9 mouse cellular contexts compared by ENCODE assay signal in genomic region chr5:64345181-64345735, GRCm38 (mm10).
A peak's percentile ranks its signal among the peaks of the same experiment; 100 is the strongest.
DNase-seq lines count a peak whose midpoint lies in the region; ATAC-seq and TF ChIP-seq lines count a peak whose summit lies in the region.
"Had no signal": no experiment of that assay in that cellular context is flagged by ENCODE, and none has a peak within 500 bp of the region (broad histone marks: within the 10 kb centered on the region; RNA-seq: fewer than 3 reads in every experiment).

No protein-coding gene starts in this region.

- H3K27me3 ChIP-seq in embryonic facial prominence, embryonic 11.5 days (ENCODE audit: control insufficient read depth, insufficient read depth, low read length) = no peaks in the 10 kb centered on the region
- no peaks in the 10 kb centered on the region for H3K27me3 ChIP-seq in kidney, embryonic 15.5 days
- H3K27me3 ChIP-seq: megakaryocyte, embryonic 14.5 days had no signal

- H3K4me2 ChIP-seq in embryonic facial prominence, embryonic 11.5 days (ENCODE audit: low read depth, low read length) = no peak overlapping the region
- no peak overlapping the region for H3K4me2 ChIP-seq in kidney, embryonic 15.5 days

- H3K9me3 ChIP-seq in embryonic facial prominence, embryonic 11.5 days (replicated peaks; ENCODE audit: control insufficient read depth, low read length) = no peaks in the 10 kb centered on the region
- no peaks in the 10 kb centered on the region for H3K9me3 ChIP-seq in kidney, embryonic 15.5 days (replicated peaks)
- H3K9me3 ChIP-seq: megakaryocyte, embryonic 14.5 days had no signal

- no peak overlapping the region for H3K9ac ChIP-seq in embryonic facial prominence, embryonic 11.5 days (replicated peaks; ENCODE audit: low read length)
- no peak overlapping the region for H3K9ac ChIP-seq in kidney, embryonic 15.5 days

- no peak for ATAC-seq in embryonic facial prominence, embryonic 11.5 days (replicated peaks; ENCODE audit: insufficient number of reproducible peaks, low FRiP score, low TSS enrichment, low read depth)
- peak; percentile 85 for ATAC-seq in kidney, embryonic 15.5 days (replicated peaks; ENCODE audit: low FRiP score)

- H3K4me3 ChIP-seq in bone marrow macrophage, adult 2 months (ENCODE audit: insufficient read depth, low read length) = no peak overlapping the region
- H3K4me3 ChIP-seq in embryonic facial prominence, embryonic 11.5 days (ENCODE audit: low read depth, low read length) = no peak overlapping the region
- no peak overlapping the region for H3K4me3 ChIP-seq in kidney, embryonic 15.5 days (replicated peaks)
- H3K4me3 ChIP-seq: megakaryocyte, embryonic 14.5 days had no signal

- TF ChIP-seq POLR2A in bone marrow macrophage, adult 2 months (IDR thresholded peaks at IDR 0.05; ENCODE audit: borderline replicate concordance, low read depth, low read length) = no peak

- peak overlapping the region; percentile 76; the same call in 1 of the 2 replicates for H3K27ac ChIP-seq in bone marrow macrophage, adult 2 months (ENCODE audit: insufficient read depth, low read depth, low read length)
- H3K27ac ChIP-seq in embryonic facial prominence, embryonic 11.5 days (replicated peaks; ENCODE audit: low read depth, low read length) = no peak overlapping the region
- H3K27ac ChIP-seq in kidney, embryonic 15.5 days = peak overlapping the region; percentile 88

- no peak for TF ChIP-seq CTCF in bone marrow macrophage, adult 2 months (IDR thresholded peaks at IDR 0.05; ENCODE audit: low read depth, low read length)

- H3K4me1 ChIP-seq in bone marrow macrophage, adult 2 months (ENCODE audit: control insufficient read depth, insufficient read depth, low read length) = peaks cover 39% of the 10 kb centered on the region
- peaks cover 4% of the 10 kb centered on the region; the same call in 1 of the 2 replicates for H3K4me1 ChIP-seq in embryonic facial prominence, embryonic 11.5 days (ENCODE audit: control insufficient read depth, insufficient read depth, low read length)
- H3K4me1 ChIP-seq in kidney, embryonic 15.5 days = peaks cover 52% of the 10 kb centered on the region

- H3K36me3 ChIP-seq in embryonic facial prominence, embryonic 11.5 days (replicated peaks; ENCODE audit: control insufficient read depth, insufficient read depth, low read depth, low read length) = no peaks in the 10 kb centered on the region
- peaks cover 46% of the 10 kb centered on the region for H3K36me3 ChIP-seq in kidney, embryonic 15.5 days

- WGBS in embryonic facial prominence, embryonic 11.5 days = 45% methylated on average over 16 of the region's 16 CpGs
- WGBS in kidney, embryonic 15.5 days = 33% methylated on average over 16 of the region's 16 CpGs

- peak; percentile 12 for DNase-seq in embryonic facial prominence, embryonic 11.5 days (ENCODE audit: low spot score)
- peak; percentile 55 for DNase-seq in lung, postnatal 25 days (ENCODE audit: low spot score)
- DNase-seq in c-Kit-positive CD71-positive TER-119-positive erythroid progenitor cells, embryonic 14.5 days (ENCODE audit: low spot score) = no peak
- DNase-seq in urinary bladder, postnatal 25 days (ENCODE audit: low spot score) = no peak
- no peak for DNase-seq in gastrocnemius, adult 8-10 months (ENCODE audit: low spot score in 2 of 2)
- DNase-seq: thymus, adult 2 months had no signal

Comparison
In these comparisons a context has a peak if more than half of its experiments do, and no peak if none do; other contexts are left out.
1. DNase-seq: peak in embryonic facial prominence, embryonic 11.5 days (single experiment) and lung, postnatal 25 days (single experiment); none in c-Kit-positive CD71-positive TER-119-positive erythroid progenitor cells, embryonic 14.5 days (single experiment), urinary bladder, postnatal 25 days (single experiment) and gastrocnemius, adult 8-10 months (0 of 2).